Comparison of ENCODE assay signal across 8 mouse cellular contexts in the genomic region with DNA sequence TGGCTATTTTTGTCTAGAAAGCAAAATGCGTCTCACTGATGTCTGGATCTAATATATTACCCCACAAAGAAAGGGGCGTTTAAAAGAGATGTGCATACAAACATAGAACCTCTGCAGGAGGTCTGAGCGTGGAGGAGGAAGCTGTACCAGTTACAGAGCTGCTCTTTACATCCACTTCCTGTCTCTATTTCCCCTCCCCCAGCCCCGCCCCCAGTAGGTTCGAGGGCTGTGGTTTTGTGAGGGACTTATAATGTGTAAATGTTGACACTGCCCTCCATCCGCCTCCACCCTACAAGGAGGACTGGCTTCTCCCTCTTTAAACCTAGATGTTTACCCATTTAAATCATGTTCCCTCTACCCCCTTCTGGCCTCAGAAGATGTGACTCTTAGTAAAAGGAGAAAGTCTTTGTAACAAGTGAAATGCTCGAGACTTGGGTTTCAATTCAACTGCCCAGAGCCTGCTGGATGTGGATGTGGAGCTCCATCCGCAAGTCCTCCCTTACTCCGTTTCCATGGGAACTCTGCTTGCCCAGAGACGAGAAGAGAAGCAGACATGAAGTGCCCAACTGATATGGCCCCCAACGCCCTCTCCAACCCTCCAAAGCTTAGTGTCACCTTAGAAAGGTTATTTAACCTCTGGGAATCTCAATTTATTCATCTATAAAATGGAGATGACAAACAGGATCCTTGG. TPM values are rescaled to one million over a fixed set of nuclear protein-coding genes. Genes with fewer than 3 reads are reported as not detected.
DNase-seq lines count a peak whose midpoint lies in the region; ATAC-seq and TF ChIP-seq lines count a peak whose summit lies in the region.
"Had no signal": no experiment of that assay in that cellular context is flagged by ENCODE, and none has a peak within 500 bp of the region (broad histone marks: within the 10 kb centered on the region; RNA-seq: fewer than 3 reads in every experiment).

No protein-coding gene starts in this region.

- H3K79me2 ChIP-seq in MEL (ENCODE audit: control insufficient read depth, insufficient read depth, low read length, poor library complexity), result no peaks in the 10 kb centered on the region

- peaks cover 0 to 2% of the 10 kb centered on the region in 2 experiments; a peak in 1 of 4 replicates for H3K27me3 ChIP-seq in MEL (ENCODE audit: control insufficient read depth in 1 of 2, insufficient read depth in 2 of 2, low read length in 2 of 2)
- no peaks in the 10 kb centered on the region for H3K27me3 ChIP-seq in liver, embryonic 15.5 days
- no peaks in the 10 kb centered on the region for H3K27me3 ChIP-seq in spleen, adult 2 months (ENCODE audit: control insufficient read depth, insufficient read depth, low read length)

- TF ChIP-seq POLR2A in MEL (IDR thresholded peaks at IDR 0.05; ENCODE audit: control insufficient read depth in 1 of 2, insufficient read depth in 1 of 2, low read depth in 1 of 2, low read length in 2 of 2, poor library complexity in 1 of 2), result no peak
- no peak for TF ChIP-seq POLR2A in spleen, adult 2 months (IDR thresholded peaks at IDR 0.05; ENCODE audit: low read depth, low read length)

- H3K9ac ChIP-seq in MEL (ENCODE audit: control insufficient read depth, low read depth, low read length, poor library complexity, severe bottlenecking), result no peak overlapping the region
- H3K9ac ChIP-seq in liver, embryonic 15.5 days, result no peak overlapping the region

- DNase-seq in CD4-positive, CD25-positive, alpha-beta regulatory T cell, adult 2 months (ENCODE audit: low read depth, low spot score), result peak; percentile 83
- DNase-seq in MEL (ENCODE audit: low read depth, low spot score), result peak; percentile 26
- peak; percentile 66 to 84 for DNase-seq in spleen, adult 2 months (ENCODE audit: low read depth in 1 of 2, low spot score in 2 of 2)
- no peak for DNase-seq in gastrocnemius, adult 18-20 months (ENCODE audit: low spot score)
- DNase-seq in heart, postnatal 25 days (ENCODE audit: low spot score), result no peak
- no peak for DNase-seq in left cerebral cortex, postnatal 10 days (ENCODE audit: extremely low spot score in 1 of 2, low spot score in 2 of 2)
- DNase-seq: cerebellum, postnatal 25 days had no signal

- no peak for TF ChIP-seq CTCF in MEL (IDR thresholded peaks at IDR 0.05 in 2 of 3, conservative IDR thresholded peaks at IDR 0.05 in 1 of 3; ENCODE audit: control insufficient read depth in 1 of 3, insufficient read depth in 1 of 3, low read depth in 2 of 3, low read length in 3 of 3, poor library complexity in 1 of 3, severe bottlenecking in 1 of 3)
- TF ChIP-seq CTCF in spleen, adult 2 months (IDR thresholded peaks at IDR 0.05; ENCODE audit: extremely low read depth, insufficient read depth, insufficient read length, insufficient replicate concordance), result no peak

- 33% methylated on average over 11 of the region's 11 CpGs for WGBS in liver, embryonic 15.5 days (ENCODE audit: insufficient replicate concordance)
- 36% methylated on average over 11 of the region's 11 CpGs for WGBS in spleen, adult 2 months

- H3K4me1 ChIP-seq in MEL (ENCODE audit: control insufficient read depth in 1 of 2, insufficient read depth in 2 of 2, low read length in 2 of 2), result no peaks in the 10 kb centered on the region
- peaks cover 15% of the 10 kb centered on the region for H3K4me1 ChIP-seq in liver, embryonic 15.5 days (replicated peaks)
- H3K4me1 ChIP-seq in spleen, adult 2 months (ENCODE audit: control insufficient read depth, insufficient read depth, insufficient read length), result peaks cover 14% of the 10 kb centered on the region; the same call in 1 of the 2 replicates

- TF ChIP-seq EP300 in MEL (IDR thresholded peaks at IDR 0.05; ENCODE audit: low read depth in 1 of 2, low read length in 2 of 2), result no peak

- no peaks in the 10 kb centered on the region for H3K9me3 ChIP-seq in MEL (replicated peaks; ENCODE audit: insufficient read depth, low read length)
- no peaks in the 10 kb centered on the region for H3K9me3 ChIP-seq in liver, embryonic 15.5 days (replicated peaks)

- H3K4me2 ChIP-seq in liver, embryonic 15.5 days, result no peak overlapping the region

- no peak overlapping the region for H3K27ac ChIP-seq in MEL (ENCODE audit: control insufficient read depth, low read depth, low read length)
- 0 out of 2 replicates have a peak overlapping the region, but pooled peaks have one; percentile 33 for H3K27ac ChIP-seq in liver, embryonic 15.5 days (replicated peaks)
- H3K27ac ChIP-seq in spleen, adult 2 months (ENCODE audit: insufficient read depth, low read length), result peak overlapping the region; percentile 88

- no peak overlapping the region for H3K4me3 ChIP-seq in MEL (ENCODE audit: control insufficient read depth in 1 of 2, insufficient read depth in 1 of 2, low read depth in 2 of 2, low read length in 2 of 2)
- H3K4me3 ChIP-seq in liver, embryonic 15.5 days (replicated peaks), result no peak overlapping the region
- no peak overlapping the region for H3K4me3 ChIP-seq in spleen, adult 2 months (ENCODE audit: extremely low read depth, insufficient read depth, insufficient read length)

- H3K36me3 ChIP-seq in MEL (ENCODE audit: control insufficient read depth in 1 of 2, insufficient read depth in 2 of 2, low read length in 2 of 2), result peaks cover 0 to 2% of the 10 kb centered on the region in 2 experiments; a peak in 1 of 4 replicates
- H3K36me3 ChIP-seq in liver, embryonic 15.5 days (replicated peaks), result no peaks in the 10 kb centered on the region; the same call in 1 of the 2 replicates
- H3K36me3 ChIP-seq in spleen, adult 2 months (ENCODE audit: control insufficient read depth, insufficient read depth, low read length), result peaks cover 5% of the 10 kb centered on the region

- intact Hi-C loops in heart, postnatal 25 days (cut with DNase I), result no loop called here
- intact Hi-C loops in left cerebral cortex, postnatal 10 days (cut with DNase I), result no loop called here

- ATAC-seq in liver, embryonic 15.5 days (ENCODE audit: insufficient read depth), result no peak

- no peak for TF ChIP-seq RAD21 in MEL (IDR thresholded peaks at IDR 0.05; ENCODE audit: low read depth, low read length)

TF ChIP-seq in MEL, 35 proteins besides CTCF, POLR2A, EP300 and RAD21:
- TF ChIP-seq ZKSCAN1 (IDR thresholded peaks at IDR 0.05; ENCODE audit: low read depth, low read length), result no peak
- TF ChIP-seq MAZ (IDR thresholded peaks at IDR 0.05; ENCODE audit: low read depth, low read length), result no peak
- no peak for TF ChIP-seq JUND (IDR thresholded peaks at IDR 0.05; ENCODE audit: low read depth, low read length)
- TF ChIP-seq GABPA (IDR thresholded peaks at IDR 0.05; ENCODE audit: low read depth, low read length), result no peak
- no peak for TF ChIP-seq HCFC1 (IDR thresholded peaks at IDR 0.05; ENCODE audit: low read depth, low read length)
- no peak for TF ChIP-seq NRF1 (IDR thresholded peaks at IDR 0.05; ENCODE audit: insufficient read depth, low read depth, low read length, poor library complexity, severe bottlenecking)
- no peak for TF ChIP-seq MXI1 (IDR thresholded peaks at IDR 0.05; ENCODE audit: low read depth, low read length)

RNA-seq across cellular contexts. Expression of gene Slc38a1, which starts 43.7 kb away (rescaled TPM):
- total RNA-seq in MEL (2012; rRNA removed), result not detected in 2 replicates
- under 1 TPM in 1 of 2 experiments, not detected in 1; 0.03 TPM for polyA plus RNA-seq in MEL (2012; ENCODE audit: insufficient read depth in 1 of 2, insufficient read length in 2 of 2, low read depth in 1 of 2, low replicate concordance in 2 of 2, missing spikeins in 1 of 2)
- 14.5 and 18.2 TPM in 2 replicates for polyA plus RNA-seq in liver, embryonic 15.5 days (2015; fragmentation: Nextera tagmentation; extraction: Ambion mirVana)
- 44.4 and 61.5 TPM in 2 replicates for polyA plus RNA-seq in spleen, adult 2 months (2012; rRNA removed)
- 1 to 10 TPM in 1 of 2 experiments, under 1 TPM in 1; 0.75 to 1.4 TPM for total RNA-seq in gastrocnemius, adult 18-20 months (2021)
- total RNA-seq in heart, postnatal 25 days (2021), result 10 to 100 TPM; 17.0 to 21.2 TPM
- total RNA-seq in left cerebral cortex, postnatal 10 days (2021), result 10 to 100 TPM; 85.2 to 91.0 TPM

Comparison
In these comparisons a context has a peak if more than half of its experiments do, and no peak if none do; other contexts are left out.
1. DNase-seq: peak in CD4-positive, CD25-positive, alpha-beta regulatory T cell, adult 2 months (single experiment), MEL (single experiment) and spleen, adult 2 months (2 of 2); none in gastrocnemius, adult 18-20 months (single experiment), heart, postnatal 25 days (single experiment) and left cerebral cortex, postnatal 10 days (0 of 2).
2. RNA of gene Slc38a1, which starts 43.7 kb away (total RNA-seq): 85.2 to 91.0 TPM in left cerebral cortex, postnatal 10 days and 17.0 to 21.2 TPM in heart, postnatal 25 days; 0.75 to 1.4 TPM in gastrocnemius, adult 18-20 months and not detected in MEL; every median in the first group is over 4 times any median in the second.